Mouse (Mus musculus): ENCODE results near the gene Ttc39b.

Ttc39b gene

GRCm38 (mm10) chr4:83198123-83198522 is 125.9 kb downstream of the Ttc39b start:
- DNase-seq (ENCODE audit: extremely low read depth, low read depth): no peak

GRCm38 (mm10) chr4:83189736-83190135 is 134.3 kb downstream of the Ttc39b start:
- no peak for DNase-seq (ENCODE audit: extremely low read depth, low read depth)

- DNase-seq (ENCODE audit: extremely low read depth, low read depth): no peak
Measured at GRCm38 (mm10) chr4:83187324-83187723, 136.7 kb downstream of the Ttc39b start.

GRCm38 (mm10) chr4:83186448-83186847 is 137.6 kb downstream of the Ttc39b start:
- no peak for DNase-seq (ENCODE audit: extremely low read depth, low read depth)

DNA sequence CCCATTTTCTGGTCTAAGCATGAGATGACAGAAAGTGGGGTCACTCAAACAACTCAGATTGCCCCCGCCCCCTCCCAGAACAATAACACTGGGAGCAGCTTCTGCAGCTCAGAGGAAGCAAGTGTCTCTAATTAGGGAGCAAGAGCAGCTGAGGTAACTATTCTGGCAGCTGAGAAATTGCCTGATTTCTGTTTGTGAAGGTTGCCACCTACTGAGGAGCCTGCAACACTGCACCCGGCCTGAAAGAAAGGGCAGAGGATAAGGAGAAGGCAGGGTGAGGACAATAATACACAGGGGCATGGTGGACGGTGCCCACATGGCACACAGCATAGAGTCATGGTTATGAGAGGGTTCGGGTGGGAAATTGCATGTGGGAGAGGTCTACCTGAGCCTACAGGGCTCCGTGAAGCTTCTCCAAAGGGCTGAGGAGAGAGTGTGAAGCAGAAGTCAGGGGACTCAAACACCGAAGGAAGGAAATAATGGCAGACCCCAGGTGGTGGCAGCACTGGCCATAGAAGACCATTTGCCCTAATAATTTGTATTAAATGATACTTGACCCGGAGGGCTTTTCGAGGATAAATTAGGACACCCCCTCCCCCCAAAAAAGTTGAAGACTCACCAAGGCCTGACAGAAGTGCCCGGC is 140.6 kb downstream of the Ttc39b start:
- DNase-seq (ENCODE audit: extremely low read depth, low read depth): no peak

DNA sequence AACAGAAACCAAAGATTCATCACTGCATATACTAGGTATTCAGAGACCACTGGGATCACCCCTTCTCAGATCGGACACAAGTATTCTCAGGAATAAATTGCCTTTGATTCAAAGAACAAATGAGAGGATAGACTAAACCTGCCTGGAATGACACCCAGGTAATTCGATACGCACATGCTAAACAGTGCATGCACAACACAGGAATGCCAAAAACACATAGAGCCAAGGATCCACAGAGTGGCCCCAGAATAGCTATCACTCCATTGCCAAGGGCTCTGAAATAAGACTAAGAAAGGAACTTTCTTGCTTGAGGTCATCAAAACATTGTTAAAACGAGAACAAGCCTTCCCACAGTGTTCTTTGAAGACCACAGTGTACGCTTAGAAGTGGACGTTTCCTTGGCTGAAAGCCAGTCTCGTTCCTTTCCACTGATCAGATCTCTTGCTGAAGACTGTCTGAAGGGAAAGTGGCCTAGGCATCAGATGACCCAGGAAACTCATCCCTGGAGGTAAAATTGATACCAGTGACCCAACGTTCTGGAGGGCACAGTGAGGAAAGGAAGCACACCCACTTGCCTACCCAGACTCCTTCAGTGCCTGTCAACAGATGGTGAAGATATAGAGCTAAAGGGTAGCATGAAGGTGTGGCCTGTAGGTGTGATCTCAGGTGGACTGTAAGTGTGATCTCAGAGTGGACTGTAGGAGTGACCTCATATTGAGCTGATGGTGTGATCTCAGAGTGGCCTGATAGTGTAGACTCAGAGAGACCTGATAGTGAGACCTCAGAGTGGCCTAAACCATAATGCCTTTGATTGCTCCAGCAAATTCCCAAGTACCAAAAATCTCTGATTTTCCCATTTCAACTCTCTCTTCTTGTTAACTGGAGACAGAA is 141.6 kb downstream of the Ttc39b start:
- DNase-seq (ENCODE audit: extremely low read depth, low read depth): no peak

GRCm38 (mm10) chr4:83177471-83177870 is 146.6 kb downstream of the Ttc39b start:
- no peak for DNase-seq (ENCODE audit: extremely low read depth, low read depth)

GRCm38 (mm10) chr4:83174946-83175345 is 149.1 kb downstream of the Ttc39b start:
- DNase-seq (ENCODE audit: extremely low read depth, low read depth): no peak

- DNase-seq (ENCODE audit: extremely low read depth, low read depth): no peak
Measured at GRCm38 (mm10) chr4:83172278-83172677, 151.8 kb downstream of the Ttc39b start.

- no peak for DNase-seq (ENCODE audit: extremely low read depth, low read depth)
Measured at GRCm38 (mm10) chr4:83170741-83171140, 153.3 kb downstream of the Ttc39b start.
